Mouse (Mus musculus): ENCODE measurements around the gene Gm1043.
A peak's percentile ranks its signal among the peaks of the same experiment; 100 is the strongest.

The Gm1043 gene

GRCm38 (mm10) chr5:37085918-37086317 is 748 bp downstream of the Gm1043 start:
- H3K36me3 ChIP-seq (ENCODE audit: control insufficient read depth, insufficient read depth, low read length, poor library complexity, severe bottlenecking) = peaks cover 9% of the 10 kb centered on the region
- no peaks in the 10 kb centered on the region for H3K27me3 ChIP-seq (ENCODE audit: control insufficient read depth, insufficient read depth, low read length, poor library complexity, severe bottlenecking)
- DNase-seq (ENCODE audit: low read depth, low spot score) = no peak

DNA sequence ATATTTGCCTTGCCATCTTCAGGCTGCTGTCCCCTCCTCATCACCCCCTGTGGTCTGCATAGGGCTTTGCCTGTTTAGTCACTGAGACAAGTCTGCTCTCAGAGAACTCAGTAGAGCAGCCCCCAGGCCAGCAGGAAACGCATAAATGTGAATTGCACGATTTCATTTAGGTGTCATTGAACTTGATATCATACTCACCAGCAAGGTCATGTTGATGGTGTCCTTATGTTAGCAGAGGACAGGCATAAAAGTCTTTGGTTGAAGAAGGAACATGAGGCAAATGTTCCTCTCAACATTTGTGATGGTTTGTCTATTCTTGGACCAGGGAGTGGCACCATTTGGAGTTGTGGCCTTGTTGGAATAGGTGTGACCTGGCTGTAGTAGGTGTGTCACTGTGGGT is 2.6 kb downstream of the Gm1043 start:
- no peaks in the 10 kb centered on the region for H3K27me3 ChIP-seq (ENCODE audit: control insufficient read depth, insufficient read depth, low read length, poor library complexity, severe bottlenecking)
- H3K36me3 ChIP-seq (ENCODE audit: control insufficient read depth, insufficient read depth, low read length, poor library complexity, severe bottlenecking) = peaks cover 21% of the 10 kb centered on the region
- DNase-seq (ENCODE audit: low read depth, low spot score) = no peak

DNA sequence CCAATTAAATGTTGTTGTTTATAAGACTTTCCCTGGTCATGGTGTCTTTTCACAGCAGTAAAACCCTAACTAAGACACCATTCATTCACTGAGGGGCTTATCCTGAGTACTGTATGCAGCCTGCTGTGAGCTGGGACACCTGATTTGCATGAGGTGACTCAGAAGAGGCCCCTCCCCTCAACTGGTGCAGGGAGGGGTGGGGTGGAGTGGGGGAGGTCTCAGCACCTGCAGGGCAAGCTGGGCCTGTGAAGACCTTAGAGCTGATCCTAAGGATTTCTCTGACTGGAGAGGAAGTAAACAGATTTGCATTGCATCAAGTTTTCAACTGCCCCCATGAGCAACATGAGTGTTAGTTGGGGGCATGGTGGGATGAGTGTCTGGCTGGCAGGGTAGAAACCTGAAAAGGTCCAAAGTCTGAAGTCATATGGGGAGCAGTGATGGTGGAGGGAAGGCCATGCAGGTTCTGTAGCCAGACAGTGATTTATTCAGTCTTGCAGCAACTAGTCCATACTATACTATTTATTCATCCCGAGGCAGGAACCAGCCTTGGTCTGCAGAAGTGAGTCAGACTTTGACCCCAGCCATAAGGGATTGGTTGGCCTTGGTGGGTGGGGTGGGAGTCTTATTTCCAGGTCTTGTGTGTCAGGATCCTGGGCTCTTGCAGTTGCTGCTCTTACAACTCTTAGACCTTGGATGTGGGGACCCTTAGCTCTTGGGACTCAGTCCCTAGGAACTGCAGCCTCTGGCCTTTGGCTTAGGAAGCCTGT is 3.4 kb downstream of the Gm1043 start:
- Histone ChIP-seq H3K27me3 (ENCODE audit: control insufficient read depth, insufficient read depth, low read length, poor library complexity, severe bottlenecking) (no peaks in the 10 kb centered on the region), H3K36me3 (ENCODE audit: control insufficient read depth, insufficient read depth, low read length, poor library complexity, severe bottlenecking) (peaks cover 23% of the 10 kb centered on the region)
- DNase-seq (ENCODE audit: low read depth, low spot score) = peak; percentile 44

GRCm38 (mm10) chr5:37091171-37091628 is 6.0 kb downstream of the Gm1043 start:
- Histone ChIP-seq H3K27me3 (ENCODE audit: control insufficient read depth, insufficient read depth, low read length, poor library complexity, severe bottlenecking) (no peaks in the 10 kb centered on the region), H3K36me3 (ENCODE audit: control insufficient read depth, insufficient read depth, low read length, poor library complexity, severe bottlenecking) (peaks cover 20% of the 10 kb centered on the region)
- no peak for DNase-seq (ENCODE audit: low read depth, low spot score)

DNA sequence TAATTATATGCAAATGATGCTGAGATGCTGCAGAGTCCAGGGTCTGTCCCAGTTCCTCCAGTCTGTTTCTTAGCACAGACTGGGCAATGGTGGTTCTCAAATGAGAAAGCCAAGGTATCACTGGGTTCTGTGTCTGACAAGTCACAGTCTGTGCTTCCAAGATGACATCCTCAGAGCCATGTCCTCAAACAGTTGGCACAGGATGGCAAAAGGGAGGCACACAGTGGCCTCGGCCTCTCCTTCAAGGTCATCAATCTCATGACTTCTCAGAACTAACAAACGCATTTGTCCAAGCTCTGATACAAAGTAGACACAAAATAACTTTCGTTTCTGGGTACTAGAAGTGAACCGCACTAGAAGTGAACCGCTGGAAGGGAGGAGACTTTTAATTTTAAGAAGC is 9.8 kb downstream of the Gm1043 start:
- DNase-seq (ENCODE audit: low read depth, low spot score) = no peak

GRCm38 (mm10) chr5:37097591-37097990 is 12.4 kb downstream of the Gm1043 start:
- Histone ChIP-seq H3K36me3 (ENCODE audit: control insufficient read depth, insufficient read depth, low read length, poor library complexity, severe bottlenecking) (peaks cover 17% of the 10 kb centered on the region), H3K27me3 (ENCODE audit: control insufficient read depth, insufficient read depth, low read length, poor library complexity, severe bottlenecking) (no peaks in the 10 kb centered on the region; the same call in 1 of the 2 replicates)
- DNase-seq (ENCODE audit: low read depth, low spot score) = no peak

More for the DNA sequence above, 9.8 kb downstream of the Gm1043 start:
- Histone ChIP-seq H3K27me3 (ENCODE audit: control insufficient read depth, insufficient read depth, low read length, poor library complexity, severe bottlenecking) (no peaks in the 10 kb centered on the region), H3K36me3 (ENCODE audit: control insufficient read depth, insufficient read depth, low read length, poor library complexity, severe bottlenecking) (peaks cover 23% of the 10 kb centered on the region)

- no peaks in the 10 kb centered on the region; the same call in 1 of the 2 replicates for H3K27me3 ChIP-seq (ENCODE audit: control insufficient read depth, insufficient read depth, low read length, poor library complexity, severe bottlenecking)
- DNase-seq (ENCODE audit: low read depth, low spot score) = no peak
These were observed 15.6 kb downstream of the Gm1043 start for GRCm38 (mm10) chr5:37100813-37101212.

DNA sequence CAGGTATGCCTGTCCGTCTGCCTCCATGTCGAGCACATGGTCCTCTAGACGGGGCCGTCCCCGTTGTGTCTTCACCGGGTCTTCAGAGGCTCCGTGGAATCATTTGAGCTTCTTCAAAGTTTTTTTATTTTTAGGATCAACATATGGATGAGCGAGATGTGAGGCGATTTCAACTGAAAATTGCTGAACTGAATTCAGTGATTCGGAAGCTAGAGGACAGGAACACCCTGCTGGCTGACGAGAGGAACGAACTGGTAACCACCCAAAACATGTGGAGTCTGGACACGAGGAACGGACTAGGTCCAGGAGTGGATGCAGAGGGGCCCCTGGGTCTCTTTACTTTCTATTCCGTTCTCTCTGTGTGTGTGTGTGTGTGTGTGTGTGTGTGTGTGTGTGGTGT is 16.5 kb downstream of the Gm1043 start:
- Histone ChIP-seq H3K27me3 (ENCODE audit: control insufficient read depth, insufficient read depth, low read length, poor library complexity, severe bottlenecking) (no peaks in the 10 kb centered on the region; the same call in 1 of the 2 replicates), H3K36me3 (ENCODE audit: control insufficient read depth, insufficient read depth, low read length, poor library complexity, severe bottlenecking) (peaks cover 10% of the 10 kb centered on the region)
- DNase-seq (ENCODE audit: low read depth, low spot score) = no peak

More at GRCm38 (mm10) chr5:37100813-37101212, 15.6 kb downstream of the Gm1043 start:
- peaks cover 11% of the 10 kb centered on the region for H3K36me3 ChIP-seq (ENCODE audit: control insufficient read depth, insufficient read depth, low read length, poor library complexity, severe bottlenecking)

DNA sequence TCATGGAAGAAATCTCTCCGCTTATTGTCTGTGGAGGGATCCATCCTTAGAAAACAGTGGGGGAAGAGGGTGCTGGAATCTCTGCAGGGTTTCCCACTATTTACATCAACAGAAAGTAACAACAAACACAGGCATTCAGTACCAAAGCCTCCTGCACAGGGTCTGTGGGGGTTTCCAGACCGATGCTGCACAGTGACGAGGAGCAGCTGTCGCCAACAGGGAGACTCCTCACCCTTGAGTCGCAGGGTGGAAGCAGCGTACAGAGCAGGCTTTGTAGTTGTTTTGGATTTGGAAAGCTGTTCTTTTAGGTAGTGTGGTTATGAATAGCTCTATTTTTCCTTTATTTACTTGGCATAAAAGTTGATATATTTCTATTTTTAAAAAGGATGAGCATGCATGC is 16.9 kb downstream of the Gm1043 start:
- DNase-seq (ENCODE audit: low read depth, low spot score) = no peak
- Histone ChIP-seq H3K27me3 (ENCODE audit: control insufficient read depth, insufficient read depth, low read length, poor library complexity, severe bottlenecking) (no peaks in the 10 kb centered on the region; the same call in 1 of the 2 replicates), H3K36me3 (ENCODE audit: control insufficient read depth, insufficient read depth, low read length, poor library complexity, severe bottlenecking) (peaks cover 9% of the 10 kb centered on the region)

GRCm38 (mm10) chr5:37105531-37106456 is 20.6 kb downstream of the Gm1043 start:
- DNase-seq (ENCODE audit: low read depth, low spot score) = no peak
- H3K27me3 ChIP-seq (ENCODE audit: control insufficient read depth, insufficient read depth, low read length, poor library complexity, severe bottlenecking) = no peaks in the 10 kb centered on the region; the same call in 1 of the 2 replicates
- H3K36me3 ChIP-seq (ENCODE audit: control insufficient read depth, insufficient read depth, low read length, poor library complexity, severe bottlenecking) = peaks cover 5% of the 10 kb centered on the region

- peaks cover 4% of the 10 kb centered on the region; the same call in 1 of the 2 replicates for H3K36me3 ChIP-seq (ENCODE audit: control insufficient read depth, insufficient read depth, low read length, poor library complexity, severe bottlenecking)
- H3K27me3 ChIP-seq (ENCODE audit: control insufficient read depth, insufficient read depth, low read length, poor library complexity, severe bottlenecking) = no peaks in the 10 kb centered on the region
- no peak for DNase-seq (ENCODE audit: low read depth, low spot score)
These were observed 21.9 kb downstream of the Gm1043 start for GRCm38 (mm10) chr5:37107111-37107510.

- no peak for DNase-seq (ENCODE audit: low read depth, low spot score)
- peaks cover 4% of the 10 kb centered on the region; the same call in 1 of the 2 replicates for H3K36me3 ChIP-seq (ENCODE audit: control insufficient read depth, insufficient read depth, low read length, poor library complexity, severe bottlenecking)
- no peaks in the 10 kb centered on the region for H3K27me3 ChIP-seq (ENCODE audit: control insufficient read depth, insufficient read depth, low read length, poor library complexity, severe bottlenecking)
These were observed 22.4 kb downstream of the Gm1043 start for GRCm38 (mm10) chr5:37107611-37108010.

DNA sequence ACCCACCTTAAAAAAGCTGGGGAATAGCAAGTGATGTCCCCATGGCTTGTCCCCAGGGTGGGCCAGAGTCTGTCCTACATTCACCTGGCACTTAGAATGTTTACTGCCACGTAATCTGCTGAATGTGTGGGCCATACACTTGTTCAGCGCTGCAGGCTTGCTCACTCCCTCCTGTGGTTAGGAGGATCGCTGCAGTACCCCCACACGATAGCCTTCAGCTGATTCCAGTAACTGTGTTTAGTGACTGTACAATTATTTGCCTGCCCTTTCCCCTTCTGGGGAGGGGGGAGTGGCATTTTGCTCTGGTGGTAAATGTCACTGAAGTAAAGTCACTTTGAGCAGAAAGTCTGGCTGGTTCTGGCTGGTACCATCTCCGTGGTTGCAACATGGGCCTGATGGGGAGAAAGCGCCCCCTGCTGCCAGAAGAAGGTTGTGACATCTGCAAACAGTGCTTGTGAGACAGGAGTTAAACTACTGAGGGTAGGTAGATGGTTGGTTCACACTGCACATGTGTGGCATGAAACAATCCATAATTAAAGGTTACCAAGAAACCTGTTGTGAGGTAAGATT is 24.2 kb downstream of the Gm1043 start:
- DNase-seq (ENCODE audit: low read depth, low spot score) = peak; percentile 89
- Histone ChIP-seq H3K36me3 (ENCODE audit: control insufficient read depth, insufficient read depth, low read length, poor library complexity, severe bottlenecking) (peaks cover 7% of the 10 kb centered on the region; the same call in 1 of the 2 replicates), H3K27me3 (ENCODE audit: control insufficient read depth, insufficient read depth, low read length, poor library complexity, severe bottlenecking) (no peaks in the 10 kb centered on the region)

GRCm38 (mm10) chr5:37112389-37112788 is 27.2 kb downstream of the Gm1043 start:
- peaks cover 3% of the 10 kb centered on the region; the same call in 1 of the 2 replicates for H3K36me3 ChIP-seq (ENCODE audit: control insufficient read depth, insufficient read depth, low read length, poor library complexity, severe bottlenecking)
- no peaks in the 10 kb centered on the region for H3K27me3 ChIP-seq (ENCODE audit: control insufficient read depth, insufficient read depth, low read length, poor library complexity, severe bottlenecking)
- DNase-seq (ENCODE audit: low read depth, low spot score) = no peak
